Mouse (Mus musculus) brown adipose tissue, adult 24 weeks (tissue): ENCODE data around the gene Erbin. TPM values are rescaled to one million over a fixed set of nuclear protein-coding genes. Genes with fewer than 3 reads are reported as not detected.

ENCODE experiments used
- H3K27ac ChIP-seq: fragments of 200-500 bp; replicated peaks from 2 replicates; pipeline ENCODE4 v1.5.1; 2012; ENCODE audit warnings: low read depth, mild to moderate bottlenecking, low read length
- H3K4me1 ChIP-seq: fragments of 200-500 bp; 2 replicates; pipeline ENCODE4 v1.6.1; 2012; ENCODE audit warnings: low read length, mixed read lengths; ENCODE audit not compliant: control insufficient read depth, insufficient read depth, insufficient read length
- H3K4me3 ChIP-seq: fragments of 200-500 bp; 2 replicates; pipeline ENCODE4 v1.5.1; 2012; ENCODE audit warnings: low read depth, mild to moderate bottlenecking, low read length, moderate library complexity; ENCODE audit not compliant: insufficient read depth
- polyA plus RNA-seq: library from polyadenylated mRNA; stranded (reverse); fragments of >200 nt; gene quantifications from 2 replicates; pipeline ENCODE4 v1.2.4, GENCODE M21; 2012; ENCODE audit not compliant: missing spikeins, insufficient read depth, insufficient read length

Gene Erbin
- polyA plus RNA-seq, 1 experiment, result 23.2 TPM

- Histone ChIP-seq H3K4me1 (no peaks in the 10 kb centered on the region), H3K4me3 (no peak overlapping the region), H3K27ac (no peak overlapping the region)
Observed at GRCm38 (mm10) chr13:103803721-103804120, 116.6 kb downstream of the Erbin start.

GRCm38 (mm10) chr13:103801021-103801420, 119.3 kb downstream of the Erbin start:
- Histone ChIP-seq H3K27ac (no peak overlapping the region), H3K4me3 (no peak overlapping the region), H3K4me1 (no peaks in the 10 kb centered on the region)

DNA sequence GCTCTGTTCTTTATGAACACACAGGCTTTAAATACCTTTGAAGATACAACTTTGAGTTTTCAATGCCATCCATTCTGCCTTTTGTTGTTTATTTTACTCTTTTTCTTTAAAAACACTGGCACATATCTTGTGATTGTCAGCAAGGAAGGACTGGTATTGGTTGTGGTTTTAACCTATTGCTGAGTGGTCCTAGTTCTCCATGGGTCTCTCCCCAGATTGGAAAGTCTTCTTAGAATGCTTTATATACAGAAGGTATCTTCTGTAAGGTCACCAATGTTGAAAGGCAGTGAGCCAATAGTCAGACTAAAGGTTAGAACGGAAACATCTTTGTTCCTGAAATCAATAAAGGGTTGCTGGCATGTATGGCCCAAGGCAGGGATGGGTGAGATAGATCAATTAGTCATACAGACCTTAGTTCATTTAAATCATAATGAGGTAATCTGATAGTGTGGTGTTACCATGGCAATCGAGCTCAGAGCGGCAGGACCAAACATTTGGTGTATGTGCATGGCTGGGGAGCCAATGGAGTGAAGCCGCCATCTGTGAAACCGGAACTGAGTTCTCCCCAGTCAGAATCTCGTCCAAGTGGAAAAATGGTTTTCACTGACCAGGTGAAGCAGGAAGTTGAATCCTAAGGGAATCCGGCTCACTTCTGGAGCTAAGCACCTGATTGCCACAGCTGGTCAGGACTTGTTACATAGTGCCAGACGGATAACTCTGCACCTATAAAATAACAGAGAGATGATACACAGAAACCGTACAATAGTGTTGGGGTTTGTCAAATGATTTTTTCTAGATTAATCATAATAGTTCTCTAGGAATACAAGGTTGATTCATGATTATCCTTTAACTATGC, 125.4 kb downstream of the Erbin start:
- H3K27ac ChIP-seq, result no peak overlapping the region
- no peak overlapping the region for H3K4me3 ChIP-seq
- H3K4me1 ChIP-seq, result no peaks in the 10 kb centered on the region

DNA sequence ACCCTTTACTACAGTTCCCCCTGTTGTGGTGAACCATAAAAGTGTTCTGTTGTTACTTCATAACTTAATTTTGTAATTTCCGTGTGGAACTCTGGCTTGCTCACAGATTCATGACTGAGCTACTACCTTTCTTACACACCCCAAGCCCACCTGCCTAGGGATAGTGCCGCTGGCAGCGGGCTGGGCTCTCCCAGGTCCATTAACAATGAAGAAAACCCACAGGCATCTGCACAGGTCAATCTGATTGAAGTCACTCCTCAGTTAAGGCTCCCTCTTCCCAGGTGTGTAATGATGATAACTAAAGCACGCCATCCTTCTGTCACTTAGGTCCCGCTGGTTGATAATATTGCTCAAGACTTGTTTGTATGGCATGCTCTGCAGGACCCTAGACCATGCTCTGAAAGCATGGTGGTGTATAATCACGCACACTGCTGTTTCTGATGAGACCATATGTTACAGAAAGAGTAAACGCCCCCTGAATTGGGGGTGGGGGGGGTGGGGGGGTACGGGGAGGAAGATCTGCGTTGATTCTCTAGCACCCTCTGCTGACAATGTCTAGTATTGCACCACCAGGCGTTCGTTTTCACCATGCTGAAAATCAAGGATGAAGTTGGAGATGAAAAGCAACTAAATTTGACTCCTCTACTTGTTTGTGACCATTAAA, 140.3 kb downstream of the Erbin start:
- no peak overlapping the region for H3K27ac ChIP-seq
- no peaks in the 10 kb centered on the region for H3K4me1 ChIP-seq
- H3K4me3 ChIP-seq, result no peak overlapping the region

- H3K4me1 ChIP-seq, result 0 out of 2 replicates have a peak, but pooled peaks cover 2% of the 10 kb centered on the region
- no peak overlapping the region for H3K4me3 ChIP-seq
- H3K27ac ChIP-seq, result no peak overlapping the region
Observed at GRCm38 (mm10) chr13:103777126-103777525, 143.2 kb downstream of the Erbin start.

DNA sequence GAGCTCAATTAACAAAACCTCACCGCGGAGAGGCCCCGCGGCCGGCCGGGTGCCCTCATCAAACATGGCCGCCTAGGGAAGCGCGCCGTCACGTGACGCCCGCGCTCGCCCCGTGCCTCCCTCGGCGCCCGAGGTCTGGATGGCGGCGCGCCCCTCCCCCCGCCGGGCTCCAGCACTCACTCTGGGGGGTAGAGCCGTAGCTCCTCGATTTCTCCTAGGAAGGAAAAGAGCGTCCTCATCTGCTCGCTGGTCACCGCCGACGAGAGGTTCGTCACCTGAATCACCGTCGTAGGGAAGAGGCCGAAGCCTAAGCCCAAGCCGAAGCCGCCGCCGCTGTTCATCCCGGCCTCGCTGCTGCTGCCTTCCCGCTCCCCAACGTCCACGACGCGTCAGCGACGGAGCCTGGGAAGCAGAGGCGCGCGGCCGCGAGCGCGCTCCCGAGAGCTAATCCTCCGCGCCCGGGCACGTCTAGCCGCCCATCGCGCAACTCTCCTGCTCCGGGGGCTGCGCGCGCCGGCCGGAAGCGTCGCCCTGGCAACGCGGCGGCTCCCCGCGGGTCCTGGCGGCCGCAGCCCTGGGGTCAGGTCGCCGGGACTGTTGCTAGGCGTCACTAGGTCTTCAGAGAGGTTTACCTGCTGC, 146.1 kb downstream of the Erbin start, which contains the start of gene Srek1:
Srek1 (minus strand) TSS at position 490 of the 639 bp plus-strand sequence.
- Histone ChIP-seq H3K4me3 (peak within 1 kb of the TSS; percentile 97), H3K4me1 (peaks cover 4% of the 10 kb centered on the region; the same call in 1 of the 2 replicates), H3K27ac (peak within 1 kb of the TSS; percentile 99)

DNA sequence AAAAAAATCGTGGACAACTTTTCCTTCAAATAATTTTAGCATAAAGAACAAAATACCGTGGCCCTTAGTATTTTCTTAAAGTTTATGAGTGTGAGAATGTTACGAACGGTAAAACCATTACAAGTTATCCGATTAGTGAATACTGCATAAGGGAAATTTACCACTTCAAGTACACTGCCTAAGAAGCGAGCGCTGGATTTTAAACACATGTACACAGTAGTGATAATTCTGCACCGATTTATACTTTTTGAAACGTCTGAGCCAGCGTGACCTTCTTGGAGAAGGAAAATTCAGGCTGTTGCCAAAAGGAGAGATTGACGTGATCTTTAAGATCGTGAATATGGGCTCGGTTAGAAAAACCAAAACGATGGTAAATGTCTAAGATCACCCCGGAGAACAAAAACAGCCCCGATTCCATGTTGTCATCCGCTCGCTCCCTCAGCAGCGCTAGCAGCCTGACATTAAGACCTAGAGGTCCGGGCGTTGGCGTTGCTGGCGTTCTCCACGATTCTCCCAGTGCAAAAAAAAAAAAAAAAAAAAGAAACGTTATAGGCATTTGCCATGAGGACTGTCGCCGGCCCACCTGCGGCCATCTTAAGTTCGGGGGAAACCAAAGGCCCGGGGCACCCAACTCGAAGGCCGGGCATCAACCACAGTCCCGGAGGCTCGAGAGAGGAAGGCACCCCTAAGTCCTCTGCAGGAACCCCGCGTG, 146.8 kb downstream of the Erbin start:
- Histone ChIP-seq H3K4me1 (peaks cover 4% of the 10 kb centered on the region; the same call in 1 of the 2 replicates), H3K27ac (peak overlapping the region; percentile 99), H3K4me3 (peak overlapping the region; percentile 97)

DNA sequence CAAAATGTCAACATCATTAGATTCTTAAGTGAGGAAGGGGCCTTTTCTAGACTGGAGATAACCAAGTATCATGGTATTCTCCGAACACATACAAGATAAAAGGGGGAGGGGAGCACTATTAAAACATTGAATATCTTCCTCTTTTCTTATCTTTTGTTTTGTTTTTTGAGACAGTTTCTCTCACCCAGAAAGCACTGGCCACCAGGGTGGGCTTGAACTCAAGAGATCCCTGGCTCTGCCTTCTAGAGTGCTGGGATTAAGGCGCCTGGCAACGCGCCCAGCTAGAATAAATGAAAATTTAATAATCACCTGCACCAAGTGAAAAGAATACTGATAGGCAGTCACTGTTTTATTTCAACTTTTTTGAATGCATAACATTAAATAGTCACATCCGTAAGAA, 147.4 kb downstream of the Erbin start:
- peak overlapping the region; percentile 24; the same call in 1 of the 2 replicates for H3K4me3 ChIP-seq
- H3K27ac ChIP-seq, result no peak overlapping the region
- H3K4me1 ChIP-seq, result peaks cover 4% of the 10 kb centered on the region; the same call in 1 of the 2 replicates

GRCm38 (mm10) chr13:103770821-103771220, 149.5 kb downstream of the Erbin start:
- Histone ChIP-seq H3K4me1 (peaks cover 4% of the 10 kb centered on the region), H3K4me3 (no peak overlapping the region), H3K27ac (no peak overlapping the region)

Other genes starting within 250 kb of the Erbin start
- 21.0 and 22.9 TPM in 2 replicates for gene Srek1, start 145.9 kb downstream of the Erbin start, polyA plus RNA-seq
- gene Nln, start 189.1 kb upstream of the Erbin start, polyA plus RNA-seq, result 18.0 and 20.0 TPM in 2 replicates
- 2.4 and 4.2 TPM in 2 replicates for gene Sgtb, start 189.2 kb upstream of the Erbin start, polyA plus RNA-seq